Comparison of ENCODE assay signal across 9 mouse cellular contexts in genomic region chr15:11038476-11038875, GRCm38 (mm10). TPM values are rescaled to one million over a fixed set of nuclear protein-coding genes. Genes with fewer than 3 reads are reported as not detected.
A peak's percentile ranks its signal among the peaks of the same experiment; 100 is the strongest.
DNase-seq lines count a peak whose midpoint lies in the region; ATAC-seq and TF ChIP-seq lines count a peak whose summit lies in the region.
"Had no signal": no experiment of that assay in that cellular context is flagged by ENCODE, and none has a peak within 500 bp of the region (broad histone marks: within the 10 kb centered on the region; RNA-seq: fewer than 3 reads in every experiment).

No protein-coding gene starts in this region.

- H3K27me3 ChIP-seq in forebrain, embryonic 10.5 days (ENCODE audit: poor library complexity, severe bottlenecking) = peaks cover 65% of the 10 kb centered on the region
- peaks cover 38% of the 10 kb centered on the region for H3K27me3 ChIP-seq in forebrain, embryonic 16.5 days (replicated peaks; ENCODE audit: control insufficient read depth, insufficient read depth, low read length)
- H3K27me3 ChIP-seq in hindbrain, embryonic 16.5 days (replicated peaks; ENCODE audit: control insufficient read depth, insufficient read depth, low read length) = peaks cover 33% of the 10 kb centered on the region
- H3K27me3 ChIP-seq in lung, embryonic 14.5 days (ENCODE audit: insufficient read depth, low read length) = peaks cover 37% of the 10 kb centered on the region

- no peak overlapping the region for H3K9ac ChIP-seq in forebrain, embryonic 16.5 days (replicated peaks; ENCODE audit: low read depth, low read length)
- no peak overlapping the region for H3K9ac ChIP-seq in hindbrain, embryonic 16.5 days (ENCODE audit: low read depth, low read length)
- no peak overlapping the region for H3K9ac ChIP-seq in lung, embryonic 14.5 days

- H3K4me1 ChIP-seq in forebrain, embryonic 10.5 days = peaks cover 23% of the 10 kb centered on the region
- H3K4me1 ChIP-seq in forebrain, embryonic 16.5 days (replicated peaks; ENCODE audit: control insufficient read depth, insufficient read depth, low read length) = peaks cover 16% of the 10 kb centered on the region
- H3K4me1 ChIP-seq in hindbrain, embryonic 16.5 days (ENCODE audit: control insufficient read depth, insufficient read depth, low read depth, low read length) = peaks cover 24% of the 10 kb centered on the region
- H3K4me1 ChIP-seq in lung, embryonic 14.5 days (ENCODE audit: insufficient read depth) = 0 out of 2 replicates have a peak, but pooled peaks cover 5% of the 10 kb centered on the region

- no peak overlapping the region for H3K4me2 ChIP-seq in forebrain, embryonic 16.5 days (ENCODE audit: low read length)
- peak overlapping the region; percentile 83 for H3K4me2 ChIP-seq in hindbrain, embryonic 16.5 days (ENCODE audit: low read length)
- H3K4me2 ChIP-seq in lung, embryonic 14.5 days = no peak overlapping the region

- no peak overlapping the region for H3K27ac ChIP-seq in forebrain, embryonic 10.5 days
- no peak overlapping the region for H3K27ac ChIP-seq in forebrain, embryonic 16.5 days (ENCODE audit: low read length)
- H3K27ac ChIP-seq in hindbrain, embryonic 16.5 days (ENCODE audit: low read depth, low read length) = no peak overlapping the region
- H3K27ac ChIP-seq in lung, embryonic 14.5 days (ENCODE audit: low read depth) = no peak overlapping the region

- H3K9me3 ChIP-seq in forebrain, embryonic 10.5 days = no peaks in the 10 kb centered on the region
- no peaks in the 10 kb centered on the region for H3K9me3 ChIP-seq in forebrain, embryonic 16.5 days (ENCODE audit: control insufficient read depth, low read length)
- H3K9me3 ChIP-seq in hindbrain, embryonic 16.5 days (ENCODE audit: control insufficient read depth, low read length) = no peaks in the 10 kb centered on the region
- H3K9me3 ChIP-seq in lung, embryonic 14.5 days (ENCODE audit: low read depth, low read length) = no peaks in the 10 kb centered on the region

- peak; percentile 28 for DNase-seq in forebrain, embryonic 10.5 days (ENCODE audit: extremely low spot score, low spot score)
- peak; percentile 52 to 65 for DNase-seq in right cerebral cortex, adult 2 months (ENCODE audit: low spot score in 2 of 2)
- no peak for DNase-seq in right cerebral cortex, postnatal 36 days (ENCODE audit: low spot score in 2 of 2)
- peak; percentile 67 to 83 for DNase-seq in cerebellum, postnatal 10 days
- peak; percentile 92 for DNase-seq in lung, embryonic 14.5 days
- peak; percentile 71 for DNase-seq in testis, postnatal 10 days (ENCODE audit: low spot score)

- no peak overlapping the region for H3K4me3 ChIP-seq in forebrain, embryonic 10.5 days
- H3K4me3 ChIP-seq in forebrain, embryonic 16.5 days (replicated peaks; ENCODE audit: low read length) = no peak overlapping the region
- H3K4me3 ChIP-seq in hindbrain, embryonic 16.5 days (ENCODE audit: low read length) = no peak overlapping the region
- H3K4me3 ChIP-seq in lung, embryonic 14.5 days (ENCODE audit: low read depth, low read length) = no peak overlapping the region

- peak; percentile 76 for TF ChIP-seq CTCF in lung, embryonic 14.5 days (IDR thresholded peaks at IDR 0.05; ENCODE audit: low read depth)

- no peaks in the 10 kb centered on the region for H3K36me3 ChIP-seq in forebrain, embryonic 10.5 days (replicated peaks)
- no peaks in the 10 kb centered on the region for H3K36me3 ChIP-seq in forebrain, embryonic 16.5 days (ENCODE audit: control insufficient read depth, insufficient read depth)
- H3K36me3 ChIP-seq in hindbrain, embryonic 16.5 days (ENCODE audit: control insufficient read depth, insufficient read depth, low read length) = no peaks in the 10 kb centered on the region
- no peaks in the 10 kb centered on the region for H3K36me3 ChIP-seq in lung, embryonic 14.5 days (ENCODE audit: insufficient read depth)

- 4% methylated on average over 12 of the region's 12 CpGs for WGBS in forebrain, embryonic 10.5 days
- WGBS in forebrain, embryonic 16.5 days = 2% methylated on average over 12 of the region's 12 CpGs
- 2% methylated on average over 12 of the region's 12 CpGs for WGBS in hindbrain, embryonic 16.5 days
- 2% methylated on average over 12 of the region's 12 CpGs for WGBS in lung, embryonic 14.5 days

- ATAC-seq in forebrain, embryonic 16.5 days = no peak
- ATAC-seq in hindbrain, embryonic 16.5 days = no peak
- ATAC-seq in lung, embryonic 14.5 days (ENCODE audit: insufficient read depth) = no peak

RNA-seq across cellular contexts. Expression of gene Rxfp3, which starts 0.7 kb away (rescaled TPM):
- 0.26 TPM in 1 of 2 replicates, not detected in the other for polyA plus RNA-seq in forebrain, embryonic 10.5 days (2016; fragmentation: Nextera tagmentation; extraction: Ambion mirVana)
- polyA plus RNA-seq in forebrain, embryonic 16.5 days (2015; fragmentation: Nextera tagmentation; extraction: Ambion mirVana) = 2.0 and 2.8 TPM in 2 replicates
- polyA plus RNA-seq in hindbrain, embryonic 16.5 days (2015; fragmentation: Nextera tagmentation; extraction: Ambion mirVana) = 6.0 and 6.8 TPM in 2 replicates
- 0.04 and 0.07 TPM in 2 replicates for polyA plus RNA-seq in lung, embryonic 14.5 days (2014; fragmentation: Nextera tagmentation; extraction: Ambion mirVana)
- polyA plus RNA-seq: small intestine, adult 2 months had no signal

RNA-seq across cellular contexts. Expression of gene Adamts12, which starts 26.1 kb away (rescaled TPM):
- polyA plus RNA-seq in forebrain, embryonic 10.5 days (2016; fragmentation: Nextera tagmentation; extraction: Ambion mirVana) = 0.79 and 0.89 TPM in 2 replicates
- polyA plus RNA-seq in forebrain, embryonic 16.5 days (2015; fragmentation: Nextera tagmentation; extraction: Ambion mirVana) = 0.84 and 1.1 TPM in 2 replicates
- polyA plus RNA-seq in hindbrain, embryonic 16.5 days (2015; fragmentation: Nextera tagmentation; extraction: Ambion mirVana) = 1.6 and 2.3 TPM in 2 replicates
- 6.8 and 7.0 TPM in 2 replicates for polyA plus RNA-seq in lung, embryonic 14.5 days (2014; fragmentation: Nextera tagmentation; extraction: Ambion mirVana)

RNA-seq across cellular contexts. Expression of gene Slc45a2, which starts 38.0 kb away (rescaled TPM):
- polyA plus RNA-seq in forebrain, embryonic 10.5 days (2016; fragmentation: Nextera tagmentation; extraction: Ambion mirVana) = 0.17 and 0.23 TPM in 2 replicates
- polyA plus RNA-seq in forebrain, embryonic 16.5 days (2015; fragmentation: Nextera tagmentation; extraction: Ambion mirVana) = 0.06 TPM in 1 of 2 replicates, not detected in the other
- 0.14 and 0.24 TPM in 2 replicates for polyA plus RNA-seq in hindbrain, embryonic 16.5 days (2015; fragmentation: Nextera tagmentation; extraction: Ambion mirVana)
- not detected in 2 replicates for polyA plus RNA-seq in lung, embryonic 14.5 days (2014; fragmentation: Nextera tagmentation; extraction: Ambion mirVana)
- polyA plus RNA-seq: small intestine, adult 2 months had no signal

RNA-seq across cellular contexts. Expression of gene Amacr, which starts 56.9 kb away (rescaled TPM):
- polyA plus RNA-seq in forebrain, embryonic 10.5 days (2016; fragmentation: Nextera tagmentation; extraction: Ambion mirVana) = 10.4 and 10.6 TPM in 2 replicates
- polyA plus RNA-seq in forebrain, embryonic 16.5 days (2015; fragmentation: Nextera tagmentation; extraction: Ambion mirVana) = 8.2 and 8.5 TPM in 2 replicates
- polyA plus RNA-seq in hindbrain, embryonic 16.5 days (2015; fragmentation: Nextera tagmentation; extraction: Ambion mirVana) = 14.1 and 14.3 TPM in 2 replicates
- polyA plus RNA-seq in lung, embryonic 14.5 days (2014; fragmentation: Nextera tagmentation; extraction: Ambion mirVana) = 14.3 and 14.6 TPM in 2 replicates

Comparison
In these comparisons a context has a peak if more than half of its experiments do, and no peak if none do; other contexts are left out.
1. DNase-seq: peak in forebrain, embryonic 10.5 days (single experiment), right cerebral cortex, adult 2 months (2 of 2), cerebellum, postnatal 10 days (2 of 2), lung, embryonic 14.5 days (single experiment) and testis, postnatal 10 days (single experiment); none in right cerebral cortex, postnatal 36 days (0 of 2).